Mouse (Mus musculus) embryonic facial prominence, embryonic 10.5 days (tissue): ENCODE data around the gene Slc8b1. TPM values are rescaled to one million over a fixed set of nuclear protein-coding genes. Genes with fewer than 3 reads are reported as not detected.

Source experiments
- DNase-seq: peaks from one replicate; pipeline ENCODE4 v3.0.0-alpha.2; 2017; ENCODE audit warnings: low spot score
- H3K27ac ChIP-seq: fragments of 300-500 bp; sonication (generic); replicated peaks from 2 replicates; pipeline ENCODE4 v1.5.1; 2016; ENCODE audit warnings: mild to moderate bottlenecking
- H3K27me3 ChIP-seq: fragments of 300-500 bp; sonication (generic); replicated peaks from 2 replicates; pipeline ENCODE4 v1.6.1; 2016; ENCODE audit warnings: low read depth, mild to moderate bottlenecking; ENCODE audit not compliant: poor library complexity, severe bottlenecking
- H3K36me3 ChIP-seq: fragments of 300-500 bp; sonication (generic); replicated peaks from 2 replicates; pipeline ENCODE4 v1.6.1; 2016; ENCODE audit warnings: mild to moderate bottlenecking, moderate library complexity
- H3K4me1 ChIP-seq: fragments of 300-500 bp; sonication (generic); 2 replicates; pipeline ENCODE4 v1.6.1; 2016
- H3K4me3 ChIP-seq: fragments of 300-500 bp; sonication (generic); 2 replicates; pipeline ENCODE4 v1.5.1; 2016; ENCODE audit warnings: mild to moderate bottlenecking, moderate library complexity
- H3K9me3 ChIP-seq: fragments of 300-500 bp; sonication (generic); 2 replicates; pipeline ENCODE4 v1.6.1; 2016; ENCODE audit warnings: mild to moderate bottlenecking
- WGBS: fragments of 180-500 bp; shearing (Covaris S2); methylation state at CpG from one replicate; pipeline ENCODE4 v1.1.7; 2016; 5-methylcytosine and 5-hydroxymethylcytosine counted together
- polyA plus RNA-seq: library from polyadenylated mRNA; unstranded; fragments of >200 nt; fragmentation: Nextera tagmentation; extraction: Ambion mirVana; gene quantifications from 2 replicates; pipeline ENCODE4 v1.2.1, GENCODE M21; 2016

Gene Slc8b1
- polyA plus RNA-seq, 1 experiment from 2014 or later, result 4.1 TPM

DNA sequence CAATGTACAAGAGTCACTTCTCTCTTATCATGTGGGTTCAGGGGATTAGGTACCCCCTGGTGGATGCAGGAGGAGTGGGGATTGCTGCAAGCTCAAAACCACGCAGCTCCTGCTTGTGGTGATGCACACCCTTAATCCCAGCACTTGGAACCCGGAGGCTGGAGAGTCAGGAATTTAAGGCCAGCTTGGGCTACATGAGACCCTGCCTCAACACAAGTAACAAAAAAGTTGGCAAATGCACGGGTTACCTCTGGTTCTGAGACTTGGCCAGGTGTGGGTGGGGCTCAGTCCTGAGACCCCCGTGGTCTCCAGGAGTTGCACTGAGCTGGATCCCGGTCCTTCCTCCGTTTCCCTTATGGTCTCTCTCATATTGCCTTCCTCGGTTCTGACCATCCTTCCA, 4.5 kb downstream of the Slc8b1 start:
- no peak overlapping the region for H3K27ac ChIP-seq
- no peaks in the 10 kb centered on the region for H3K9me3 ChIP-seq
- H3K36me3 ChIP-seq, result no peaks in the 10 kb centered on the region
- peaks cover 48% of the 10 kb centered on the region for H3K4me1 ChIP-seq
- WGBS, result 74% methylated on average over 7 of the region's 7 CpGs
- peaks cover 24% of the 10 kb centered on the region for H3K27me3 ChIP-seq
- DNase-seq, result no peak
- H3K4me3 ChIP-seq, result no peak overlapping the region

DNA sequence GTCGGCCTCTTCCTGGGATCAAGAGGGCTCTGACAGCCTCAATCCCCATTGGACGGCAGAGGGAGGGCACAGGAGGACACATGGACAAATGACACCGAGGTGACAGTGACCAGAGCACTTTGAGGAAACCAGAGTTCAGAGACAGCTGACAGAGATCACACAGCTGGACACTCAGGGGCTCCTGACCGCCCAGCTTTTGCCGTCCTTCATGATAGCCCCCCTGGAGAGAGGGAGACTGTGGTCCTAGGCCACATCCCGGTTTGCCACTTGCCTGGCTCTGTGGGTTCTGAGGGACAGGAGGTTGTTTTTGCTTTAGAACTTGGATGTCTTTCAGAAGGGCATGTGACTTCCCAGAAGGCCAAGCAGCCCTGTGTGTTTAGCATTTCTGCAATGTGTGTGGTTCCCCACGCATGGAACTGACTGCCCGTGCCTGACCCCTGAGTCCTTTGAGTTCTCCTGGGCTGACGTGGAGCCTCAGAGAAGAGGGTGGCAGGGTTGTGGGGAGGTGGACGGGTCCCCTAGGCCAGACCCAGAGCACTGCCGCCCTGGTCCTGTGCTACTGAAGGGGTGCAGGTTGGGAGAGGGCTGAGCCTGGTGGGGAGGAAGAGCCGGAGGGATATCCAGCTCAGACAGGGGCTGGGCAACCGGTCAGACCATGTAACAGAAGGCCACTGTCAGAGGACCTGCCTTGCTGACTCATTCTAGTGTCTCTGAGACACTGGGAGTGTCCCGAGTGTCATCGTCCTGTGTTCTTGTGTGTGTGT, 5.4 kb downstream of the Slc8b1 start:
- H3K9me3 ChIP-seq, result no peaks in the 10 kb centered on the region
- no peak overlapping the region for H3K4me3 ChIP-seq
- H3K4me1 ChIP-seq, result peaks cover 39% of the 10 kb centered on the region
- no peak for DNase-seq
- H3K27me3 ChIP-seq, result peaks cover 22% of the 10 kb centered on the region
- 62% methylated on average over 15 of the region's 15 CpGs for WGBS
- H3K27ac ChIP-seq, result peak overlapping the region; percentile 37
- no peaks in the 10 kb centered on the region for H3K36me3 ChIP-seq

DNA sequence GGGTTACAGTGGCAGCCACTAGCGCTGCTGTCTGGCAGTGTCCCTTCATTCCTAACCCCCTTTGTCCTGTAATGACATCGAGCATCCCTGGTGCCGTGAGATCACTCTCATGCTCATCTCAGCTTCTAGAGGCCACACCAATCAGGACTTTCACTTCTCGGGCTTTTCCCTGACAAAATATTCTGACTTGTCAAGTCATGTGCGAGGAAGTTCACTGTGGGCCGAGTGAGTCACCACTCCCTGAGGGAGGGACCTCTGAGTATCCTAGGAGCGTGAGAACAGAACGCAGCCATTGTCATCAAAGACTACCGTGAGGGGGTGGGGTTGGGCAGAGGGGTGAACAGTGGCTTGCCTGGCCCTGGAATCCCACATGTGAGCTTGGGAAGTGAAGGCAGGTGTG, 6.6 kb downstream of the Slc8b1 start:
- Histone ChIP-seq H3K4me3 (no peak overlapping the region), H3K27me3 (peaks cover 10% of the 10 kb centered on the region), H3K27ac (peak overlapping the region; percentile 37; the same call in 1 of the 2 replicates), H3K9me3 (no peaks in the 10 kb centered on the region), H3K36me3 (no peaks in the 10 kb centered on the region), H3K4me1 (peaks cover 33% of the 10 kb centered on the region)
- DNase-seq, result no peak
- WGBS, result 53% methylated on average over 9 of the region's 9 CpGs

DNA sequence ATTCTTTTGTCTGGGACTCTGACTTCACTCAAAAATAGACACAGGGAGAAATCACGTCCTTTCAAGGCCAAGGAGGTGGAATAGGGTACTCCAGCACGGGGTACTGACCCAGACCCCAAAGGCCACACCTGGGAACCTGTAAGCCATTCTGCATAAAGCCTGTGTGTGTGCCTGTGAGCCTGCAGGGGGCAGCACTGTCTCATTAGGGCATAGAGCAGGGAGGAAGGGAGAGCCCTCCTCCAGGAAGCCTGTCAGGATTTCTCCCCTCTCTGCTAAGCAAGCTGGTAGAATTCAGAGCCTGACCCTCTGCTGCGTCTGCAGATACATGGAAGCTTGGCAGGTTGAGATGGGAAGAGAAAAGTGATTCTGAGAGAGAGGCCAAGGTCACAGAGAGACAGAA, 11.7 kb downstream of the Slc8b1 start:
- Histone ChIP-seq H3K9me3 (no peaks in the 10 kb centered on the region), H3K36me3 (no peaks in the 10 kb centered on the region), H3K27me3 (no peaks in the 10 kb centered on the region), H3K4me3 (no peak overlapping the region), H3K4me1 (peaks cover 14% of the 10 kb centered on the region), H3K27ac (no peak overlapping the region)
- WGBS, result 78% methylated on average over 3 of the region's 3 CpGs
- peak; percentile 44 for DNase-seq

DNA sequence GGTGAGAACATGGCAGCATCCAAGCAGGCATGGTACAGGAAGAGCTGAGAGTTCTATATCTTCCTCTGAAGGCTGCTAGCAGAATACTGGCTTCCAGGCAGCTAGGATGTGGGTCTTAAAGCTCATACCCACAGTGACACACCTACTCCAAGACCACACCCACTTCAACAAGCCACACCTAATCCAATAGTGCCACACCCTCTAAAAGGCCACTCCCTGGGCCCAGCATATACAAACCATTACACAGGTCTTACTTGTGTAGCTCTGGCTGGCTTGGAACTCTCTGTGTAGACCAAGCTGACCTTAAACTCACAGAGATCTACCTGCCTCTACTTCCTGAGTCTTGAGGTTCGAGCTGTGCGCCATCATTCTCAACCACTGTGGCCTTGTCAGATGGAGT, 13.8 kb downstream of the Slc8b1 start:
- no peaks in the 10 kb centered on the region for H3K36me3 ChIP-seq
- WGBS, result 93% methylated on average over 2 of the region's 2 CpGs
- H3K27ac ChIP-seq, result no peak overlapping the region
- no peak for DNase-seq
- H3K27me3 ChIP-seq, result no peaks in the 10 kb centered on the region
- no peaks in the 10 kb centered on the region for H3K9me3 ChIP-seq
- no peak overlapping the region for H3K4me3 ChIP-seq
- H3K4me1 ChIP-seq, result peaks cover 18% of the 10 kb centered on the region

DNA sequence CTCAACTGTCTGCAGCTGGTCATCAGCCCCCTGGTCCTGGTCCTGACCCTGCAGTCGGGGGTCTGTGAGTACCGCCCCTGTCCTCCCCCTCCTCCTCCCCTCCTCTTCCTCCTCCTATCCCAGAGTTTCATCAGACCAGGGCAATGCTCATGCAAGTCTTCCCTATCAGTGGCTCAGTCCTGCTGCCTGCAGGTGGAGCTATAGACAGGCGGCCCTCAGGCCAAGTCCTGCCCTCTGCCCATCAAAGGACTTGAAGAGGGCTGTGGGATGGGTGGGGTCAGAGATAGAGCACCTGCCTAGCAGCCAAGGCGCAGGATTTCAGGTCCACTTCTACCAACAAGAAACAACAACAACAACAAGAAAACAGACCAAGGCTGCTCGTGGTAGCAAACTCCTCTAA, 14.8 kb downstream of the Slc8b1 start:
- DNase-seq, result peak; percentile 41
- H3K36me3 ChIP-seq, result 0 out of 2 replicates have a peak, but pooled peaks cover under 1% of the 10 kb centered on the region
- no peaks in the 10 kb centered on the region for H3K9me3 ChIP-seq
- peaks cover 18% of the 10 kb centered on the region for H3K4me1 ChIP-seq
- H3K27me3 ChIP-seq, result no peaks in the 10 kb centered on the region
- 38% methylated on average over 5 of the region's 5 CpGs for WGBS
- no peak overlapping the region for H3K27ac ChIP-seq
- no peak overlapping the region for H3K4me3 ChIP-seq

DNA sequence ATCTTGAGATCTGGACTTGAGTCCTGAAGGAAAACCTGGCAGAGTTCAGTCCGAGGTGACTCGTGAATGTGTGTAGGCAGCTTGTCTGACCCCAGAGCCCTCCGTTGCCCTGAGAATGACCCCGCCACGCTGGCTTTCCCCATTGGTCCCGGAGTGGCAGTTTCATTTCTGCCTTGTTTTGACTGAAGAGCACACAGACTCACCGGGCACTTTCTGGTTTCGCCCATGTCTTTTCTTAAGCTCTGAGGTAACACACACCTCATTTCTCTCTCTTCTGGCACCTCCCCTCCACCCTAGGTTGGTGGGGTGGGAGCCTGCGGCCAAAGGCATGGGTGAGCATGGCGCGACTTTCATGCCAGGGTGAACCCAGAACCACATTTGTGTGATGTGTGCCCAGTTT, 15.3 kb downstream of the Slc8b1 start:
- H3K4me1 ChIP-seq, result peaks cover 18% of the 10 kb centered on the region
- H3K27me3 ChIP-seq, result no peaks in the 10 kb centered on the region
- H3K9me3 ChIP-seq, result no peaks in the 10 kb centered on the region
- WGBS, result 71% methylated on average over 11 of the region's 11 CpGs
- no peak overlapping the region for H3K4me3 ChIP-seq
- H3K36me3 ChIP-seq, result 0 out of 2 replicates have a peak, but pooled peaks cover 3% of the 10 kb centered on the region
- H3K27ac ChIP-seq, result 0 out of 2 replicates have a peak overlapping the region, but pooled peaks have one; percentile 20
- DNase-seq, result peak; percentile 48

DNA sequence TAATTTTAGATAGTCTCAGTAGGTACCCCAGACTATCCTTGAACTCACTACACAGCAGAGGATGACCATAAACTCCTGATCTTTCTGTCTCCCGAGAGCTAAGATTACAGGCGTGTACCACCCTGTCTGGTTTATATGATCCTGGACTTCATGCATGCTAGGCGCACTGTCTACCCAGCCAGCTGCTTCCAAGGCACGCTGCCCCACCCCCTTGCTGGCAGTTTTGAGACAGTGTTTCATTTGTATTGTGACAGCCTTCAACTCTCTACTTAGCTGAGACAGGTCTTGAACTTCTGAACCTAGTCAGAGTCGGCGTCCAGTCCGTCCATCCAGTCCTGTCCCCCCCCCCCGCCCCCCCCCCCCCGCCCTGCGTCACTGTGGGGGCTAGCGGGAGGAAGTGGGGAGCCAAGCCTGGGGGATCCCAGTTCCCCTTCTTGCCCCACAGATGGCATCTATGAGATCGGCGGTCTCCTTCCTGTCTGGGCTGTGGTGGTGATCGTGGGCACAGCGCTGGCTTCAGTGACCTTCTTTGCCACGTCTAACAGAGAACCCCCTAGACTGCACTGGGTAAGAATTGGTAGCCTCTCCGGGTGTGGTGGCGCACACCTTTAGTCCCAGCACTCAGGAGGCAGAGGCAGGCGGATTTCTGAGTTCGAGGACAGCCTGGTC, 16.5 kb downstream of the Slc8b1 start:
- no peak for DNase-seq

DNA sequence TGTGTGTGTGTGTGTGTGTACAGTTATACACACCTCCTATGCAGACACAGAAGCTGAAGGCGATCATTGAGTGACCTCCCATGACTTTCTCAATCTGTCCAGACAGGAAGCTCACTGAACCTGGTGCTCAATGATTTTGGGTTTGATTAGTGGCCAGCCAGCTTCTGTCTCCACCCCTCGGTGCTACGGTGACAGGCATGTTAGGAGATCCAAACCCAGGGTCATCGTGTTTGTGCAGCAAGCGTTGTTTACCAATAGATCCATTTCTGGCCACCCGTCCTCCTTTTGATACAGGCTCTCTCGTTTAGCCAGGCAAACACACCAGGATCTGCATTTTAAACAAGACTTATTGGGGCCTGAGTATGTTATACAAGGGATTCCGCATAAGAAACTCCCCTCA, 20.7 kb downstream of the Slc8b1 start:
- Histone ChIP-seq H3K4me1 (peaks cover 42% of the 10 kb centered on the region), H3K4me3 (no peak overlapping the region), H3K27ac (no peak overlapping the region), H3K36me3 (peaks cover 5% of the 10 kb centered on the region; the same call in 1 of the 2 replicates), H3K27me3 (no peaks in the 10 kb centered on the region), H3K9me3 (no peaks in the 10 kb centered on the region)
- 86% methylated on average over 8 of the region's 8 CpGs for WGBS
- no peak for DNase-seq

More for the DNA sequence above, 16.5 kb downstream of the Slc8b1 start:
- H3K4me1 ChIP-seq, result peaks cover 18% of the 10 kb centered on the region
- 0 out of 2 replicates have a peak, but pooled peaks cover 3% of the 10 kb centered on the region for H3K36me3 ChIP-seq
- H3K27ac ChIP-seq, result no peak overlapping the region
- 86% methylated on average over 19 of the region's 20 CpGs for WGBS
- H3K9me3 ChIP-seq, result no peaks in the 10 kb centered on the region
- H3K4me3 ChIP-seq, result no peak overlapping the region
- no peaks in the 10 kb centered on the region for H3K27me3 ChIP-seq

DNA sequence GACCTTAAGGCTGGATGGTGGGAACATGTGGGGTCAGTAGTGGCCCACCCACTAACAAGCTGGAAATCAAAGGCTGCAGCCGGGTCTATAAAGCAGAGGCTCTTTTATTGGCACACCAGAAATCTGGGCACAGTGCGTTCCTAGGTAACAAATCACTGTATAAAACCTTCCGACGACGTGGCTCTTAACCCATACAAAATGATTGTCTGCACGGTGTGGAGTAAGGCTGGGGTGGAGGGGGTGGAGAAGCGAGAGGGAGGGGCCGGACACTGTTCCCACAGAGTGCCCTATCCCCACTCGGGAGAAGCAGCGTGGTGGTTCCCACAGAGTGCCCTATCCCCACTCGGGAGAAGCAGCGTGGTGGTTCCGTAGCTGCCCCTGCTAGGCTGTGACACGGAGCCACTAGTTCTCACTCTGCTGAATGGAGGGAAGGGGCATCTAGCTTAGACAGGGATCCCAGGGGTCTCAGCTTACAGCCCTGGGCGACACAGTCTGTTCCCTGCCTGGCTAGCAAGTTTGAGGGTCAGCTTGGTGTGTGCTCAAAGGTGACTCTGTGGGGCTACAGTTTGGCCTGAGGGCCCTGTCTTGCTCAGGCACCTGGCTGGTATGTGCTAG, 23.2 kb downstream of the Slc8b1 start:
- WGBS, result 70% methylated on average over 15 of the region's 15 CpGs
- DNase-seq, result peak; percentile 35

DNA sequence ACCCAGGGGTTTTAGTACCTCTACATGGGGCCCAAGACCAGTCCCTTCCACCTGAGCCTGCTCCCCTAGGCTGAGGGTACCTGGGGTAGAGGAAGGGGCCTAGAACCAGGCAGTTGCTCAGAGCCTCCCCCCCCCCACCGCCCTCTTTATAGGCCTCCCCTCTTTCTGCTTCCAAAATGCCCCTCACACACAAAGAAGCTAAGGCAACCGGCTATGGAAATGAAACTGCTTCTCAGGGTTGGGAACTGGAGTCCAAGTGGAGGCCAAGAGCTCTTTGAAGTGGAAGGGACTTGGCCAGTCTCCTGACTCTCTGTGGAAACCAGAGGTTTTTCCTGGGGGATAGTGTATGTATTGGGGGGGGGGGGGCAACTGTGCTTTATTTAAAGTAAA, 23.7 kb downstream of the Slc8b1 start:
- no peaks in the 10 kb centered on the region for H3K9me3 ChIP-seq
- peaks cover 34% of the 10 kb centered on the region for H3K36me3 ChIP-seq
- no peak for DNase-seq
- H3K4me1 ChIP-seq, result peaks cover 39% of the 10 kb centered on the region
- H3K4me3 ChIP-seq, result no peak overlapping the region
- H3K27me3 ChIP-seq, result no peaks in the 10 kb centered on the region
- H3K27ac ChIP-seq, result peak overlapping the region; percentile 71
- 57% methylated on average over 2 of the region's 2 CpGs for WGBS

More for the DNA sequence above, 23.2 kb downstream of the Slc8b1 start:
- no peaks in the 10 kb centered on the region for H3K27me3 ChIP-seq
- H3K9me3 ChIP-seq, result no peaks in the 10 kb centered on the region
- H3K27ac ChIP-seq, result peak overlapping the region; percentile 71
- peaks cover 29% of the 10 kb centered on the region for H3K36me3 ChIP-seq
- no peak overlapping the region for H3K4me3 ChIP-seq
- peaks cover 40% of the 10 kb centered on the region for H3K4me1 ChIP-seq

DNA sequence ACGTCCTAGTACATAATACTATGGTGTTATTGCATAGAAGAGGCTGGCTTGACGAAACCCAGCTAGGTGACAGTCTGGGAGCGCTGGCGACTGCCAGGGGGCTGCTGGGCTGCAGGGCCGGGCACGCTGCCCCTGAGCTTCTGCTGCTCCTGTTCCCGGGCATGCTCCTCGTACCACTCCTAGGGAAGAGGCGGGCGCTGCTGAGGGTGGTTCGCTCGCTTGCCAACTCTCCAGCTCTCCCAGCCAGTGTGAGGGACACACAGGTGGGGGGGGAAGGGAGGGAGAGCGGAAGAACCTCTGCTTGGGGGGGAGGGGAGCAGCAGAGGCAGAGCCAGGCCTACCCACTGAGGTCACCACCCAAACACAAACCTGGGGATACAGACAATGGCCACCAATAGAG, 25.1 kb downstream of the Slc8b1 start:
- Histone ChIP-seq H3K27ac (peak overlapping the region; percentile 64), H3K4me1 (peaks cover 39% of the 10 kb centered on the region), H3K36me3 (peaks cover 43% of the 10 kb centered on the region), H3K9me3 (no peaks in the 10 kb centered on the region), H3K27me3 (no peaks in the 10 kb centered on the region), H3K4me3 (no peak overlapping the region)
- WGBS, result 80% methylated on average over 13 of the region's 13 CpGs
- DNase-seq, result no peak
